Mouse (Mus musculus) spleen, adult 2 months (tissue): ENCODE measurements around the gene Anapc11.

Experiments
- CTCF ChIP-seq: fragments of 200-500 bp; IDR thresholded peaks from 2 replicates; pipeline ENCODE4 v1.5.1; 2011; ENCODE audit warnings: mild to moderate bottlenecking, inconsistent platforms; ENCODE audit not compliant: insufficient read depth, insufficient read length, insufficient replicate concordance; ENCODE audit errors: extremely low read depth
- POLR2A ChIP-seq: fragments of 200-500 bp; IDR thresholded peaks from 2 replicates; pipeline ENCODE4 v1.6.1; 2011; ENCODE audit warnings: low read depth, low read length, inconsistent platforms

DNA sequence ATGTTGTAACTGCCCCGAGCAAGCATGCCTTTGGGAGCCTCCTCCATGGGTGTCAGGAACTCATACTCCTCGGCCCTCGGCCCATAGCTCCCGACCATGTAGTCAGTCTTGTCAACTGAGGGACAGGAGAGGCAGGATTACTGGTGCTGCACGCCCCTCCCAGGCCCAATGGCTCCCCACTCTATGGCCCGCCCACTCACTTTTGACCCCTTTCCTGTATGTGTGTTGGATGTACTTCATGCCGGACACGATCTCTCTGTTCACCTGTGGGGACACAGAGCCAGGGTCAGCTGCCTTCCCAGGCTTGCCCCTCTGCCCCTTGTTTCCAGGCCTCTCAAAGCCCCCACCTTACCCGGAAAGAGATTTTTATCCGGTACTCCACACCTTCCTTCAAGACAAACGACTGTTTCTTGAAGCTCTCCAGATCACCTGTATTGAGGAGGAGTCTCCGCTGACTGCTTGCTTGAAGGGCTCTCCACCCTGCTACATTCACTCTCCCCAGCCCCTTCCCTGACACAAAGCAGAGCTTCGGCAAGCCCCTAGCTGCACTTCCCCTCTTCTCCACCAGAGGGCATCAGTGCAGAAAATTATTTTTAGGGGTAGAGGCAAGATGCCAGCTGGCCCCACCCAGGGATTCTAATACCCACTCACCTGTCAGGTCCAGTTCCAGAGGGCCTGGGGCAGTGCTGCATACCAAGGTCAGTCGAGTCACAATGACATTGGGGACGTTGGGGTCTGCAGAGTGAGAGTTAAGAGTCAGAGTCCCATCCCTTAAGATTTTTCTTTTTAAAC lies 18.7 kb upstream of the Anapc11 start:
- TF ChIP-seq POLR2A (no peak), CTCF (peak; percentile 75; the same call in 1 of the 2 replicates)
